Mouse (Mus musculus): Measurements from ENCODE around the gene Hhatl. TPM values are rescaled to one million over a fixed set of nuclear protein-coding genes. Genes with fewer than 3 reads are reported as not detected.

Gene Hhatl
- total RNA-seq, 2 experiments from 2014 or later, result 276 to 284 TPM

GRCm38 (mm10) chr9:121762761-121763160 lies 29.5 kb downstream of the Hhatl start:
- intact Hi-C loops (cut with DNase I; ENCODE audit: low total_unique reads), result no loop called here
- peak; percentile 69 for DNase-seq

- intact Hi-C loops (cut with DNase I; ENCODE audit: low total_unique reads), result no loop called here
Measured at GRCm38 (mm10) chr9:121762248-121762647, 30.1 kb downstream of the Hhatl start.

GRCm38 (mm10) chr9:121761787-121762186 lies 30.5 kb downstream of the Hhatl start:
- intact Hi-C loops (cut with DNase I; ENCODE audit: low total_unique reads), result no loop called here
- DNase-seq, result no peak

More at GRCm38 (mm10) chr9:121762248-121762647, 30.1 kb downstream of the Hhatl start:
- DNase-seq, result no peak

- no peak for DNase-seq
- intact Hi-C loops (cut with DNase I; ENCODE audit: low total_unique reads), result no loop called here
Measured at GRCm38 (mm10) chr9:121761091-121761665, 31.1 kb downstream of the Hhatl start.

GRCm38 (mm10) chr9:121760271-121761090 lies 31.8 kb downstream of the Hhatl start:
- peak; percentile 88 for DNase-seq
- intact Hi-C loops (cut with DNase I; ENCODE audit: low total_unique reads), result no loop called here

GRCm38 (mm10) chr9:121759091-121760081 lies 32.9 kb downstream of the Hhatl start, which contains the start of gene Zfp651:
Zfp651 (plus strand) TSS chr9:121759330.
- peak; percentile 76 for DNase-seq
- intact Hi-C loops (cut with DNase I; ENCODE audit: low total_unique reads), result no loop called here

GRCm38 (mm10) chr9:121757835-121758814 lies 34.2 kb downstream of the Hhatl start:
- intact Hi-C loops (cut with DNase I; ENCODE audit: low total_unique reads), result no loop called here
- DNase-seq, result peak; percentile 68

GRCm38 (mm10) chr9:121757432-121757831 lies 34.9 kb downstream of the Hhatl start:
- intact Hi-C loops (cut with DNase I; ENCODE audit: low total_unique reads), result no loop called here
- no peak for DNase-seq

- DNase-seq, result no peak
- intact Hi-C loops (cut with DNase I; ENCODE audit: low total_unique reads), result no loop called here
Measured at GRCm38 (mm10) chr9:121756785-121757184, 35.5 kb downstream of the Hhatl start.

- intact Hi-C loops (cut with DNase I; ENCODE audit: low total_unique reads), result no loop called here
- DNase-seq, result no peak
Measured at GRCm38 (mm10) chr9:121754624-121755023, 37.7 kb downstream of the Hhatl start.

- DNase-seq, result no peak
- intact Hi-C loops (cut with DNase I; ENCODE audit: low total_unique reads), result no loop called here
Measured at GRCm38 (mm10) chr9:121752774-121753173, 39.5 kb downstream of the Hhatl start.

GRCm38 (mm10) chr9:121744051-121744450 lies 48.3 kb downstream of the Hhatl start:
- DNase-seq, result no peak

GRCm38 (mm10) chr9:121741168-121741567 lies 51.1 kb downstream of the Hhatl start:
- no peak for DNase-seq
- intact Hi-C loops (cut with DNase I; ENCODE audit: low total_unique reads), result no loop called here

More at GRCm38 (mm10) chr9:121744051-121744450, 48.3 kb downstream of the Hhatl start:
- intact Hi-C loops (cut with DNase I; ENCODE audit: low total_unique reads), result no loop called here

GRCm38 (mm10) chr9:121740490-121740889 lies 51.8 kb downstream of the Hhatl start:
- DNase-seq, result no peak
- intact Hi-C loops (cut with DNase I; ENCODE audit: low total_unique reads), result no loop called here

Other genes with a start within 250 kb of the Hhatl start
- under 1 TPM in 1 of 2 experiments, not detected in 1; 0.45 TPM for gene Lyzl4, start 150.4 kb downstream of the Hhatl start, total RNA-seq (2021)
- 1 to 10 TPM; 1.1 to 1.2 TPM for gene Vipr1, start 149.8 kb downstream of the Hhatl start, total RNA-seq (2021)
- 1 to 10 TPM; 3.1 to 6.1 TPM for gene Sec22c, start 87.0 kb downstream of the Hhatl start, total RNA-seq (2021)
- gene Ss18l2, start 82.2 kb downstream of the Hhatl start, total RNA-seq (2021), result 10 to 100 TPM; 89.3 to 93.6 TPM
- 10 to 100 TPM; 24.2 to 29.9 TPM for gene Nktr, start 73.3 kb downstream of the Hhatl start, total RNA-seq (2021)
- gene Zfp651, start 33.2 kb downstream of the Hhatl start, total RNA-seq (2021), result 10 to 100 TPM; 51.5 to 56.1 TPM
- gene Klhl40, start 14.9 kb downstream of the Hhatl start, total RNA-seq (2021), result 100 to 1,000 TPM; 116 to 158 TPM
- gene Ccdc13, start 47.0 kb upstream of the Hhatl start, total RNA-seq (2021), result under 1 TPM; 0.22 to 0.35 TPM
- 100 to 1,000 TPM in 1 of 2 experiments, 10 to 100 TPM in 1; 97.2 to 109 TPM for gene Higd1a, start 65.9 kb upstream of the Hhatl start, total RNA-seq (2021)
- 1 to 10 TPM; 2.2 to 2.8 TPM for gene Ackr2, start 105.8 kb upstream of the Hhatl start, total RNA-seq (2021)
- gene Cyp8b1, start 123.8 kb upstream of the Hhatl start, total RNA-seq (2021), result not detected
- gene Fam198a, start 158.5 kb upstream of the Hhatl start, total RNA-seq (2021), result 1 to 10 TPM; 3.1 to 4.3 TPM
- gene Pomgnt2, start 204.6 kb upstream of the Hhatl start, total RNA-seq (2021), result 1 to 10 TPM; 7.1 to 9.0 TPM